Mouse (Mus musculus) c-Kit-positive CD71-positive TER-119-negative erythroid progenitor cells, embryonic 14.5 days (primary cell): ENCODE results near the gene Col3a1.

Source experiments
- DNase-seq: peaks from one replicate; pipeline ENCODE4 v3.0.0-alpha.2; 2013; ENCODE audit warnings: low read depth

Col3a1 gene

GRCm38 (mm10) chr1:45311388-45311787, at the start of gene Col3a1:
TSS of gene Col3a1 (plus strand) at chr1:45311538.
- no peak for DNase-seq

- DNase-seq = no peak
Measured at GRCm38 (mm10) chr1:45269421-45269820, 41.9 kb upstream of the Col3a1 start.

DNA sequence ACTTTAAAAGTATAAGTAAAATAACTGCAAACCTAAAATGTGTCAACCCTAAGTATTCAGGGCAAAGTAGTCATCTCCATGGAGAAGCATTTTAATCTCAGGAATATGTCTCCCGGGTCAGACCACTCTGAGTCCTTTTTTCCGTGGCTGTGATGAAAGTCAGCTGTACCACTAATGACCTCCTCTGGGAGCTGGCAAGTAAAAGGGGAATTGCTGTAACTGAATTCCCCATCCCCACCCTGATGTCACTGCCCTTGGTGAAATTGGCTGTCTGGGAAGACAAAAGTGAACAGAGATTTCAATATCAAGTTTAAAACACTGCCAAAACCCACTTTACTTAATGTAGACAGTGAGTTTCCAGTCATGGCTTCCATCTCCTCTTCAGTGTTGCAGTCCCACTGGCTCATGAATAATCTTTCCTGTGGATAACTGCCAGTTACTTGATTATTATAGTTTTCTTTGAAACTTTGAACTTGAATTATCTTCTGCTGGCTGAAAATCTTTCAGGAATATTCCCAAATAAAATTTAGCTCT, 35.3 kb upstream of the Col3a1 start:
- DNase-seq = no peak

DNA sequence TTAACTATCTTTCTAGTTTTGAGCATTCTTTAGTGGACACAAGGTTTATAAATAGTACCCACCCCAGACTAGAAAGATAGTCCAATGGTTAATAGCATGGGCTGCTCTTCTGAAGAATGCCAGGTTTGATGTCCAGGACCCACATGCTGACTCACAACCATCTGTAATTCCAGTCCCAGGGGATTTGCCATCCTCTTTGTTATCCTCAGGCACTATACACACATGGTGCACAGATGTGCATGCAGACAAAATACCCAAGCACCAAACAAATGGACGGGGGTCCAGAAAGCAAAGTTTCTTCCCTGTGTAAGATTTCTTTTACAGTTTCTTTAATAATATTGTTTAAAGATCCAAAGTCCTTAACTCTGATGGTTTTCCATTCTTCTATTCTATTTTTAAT, 23.4 kb upstream of the Col3a1 start:
- no peak for DNase-seq

- DNase-seq = no peak
Measured at GRCm38 (mm10) chr1:45290037-45290436, 21.3 kb upstream of the Col3a1 start.

DNA sequence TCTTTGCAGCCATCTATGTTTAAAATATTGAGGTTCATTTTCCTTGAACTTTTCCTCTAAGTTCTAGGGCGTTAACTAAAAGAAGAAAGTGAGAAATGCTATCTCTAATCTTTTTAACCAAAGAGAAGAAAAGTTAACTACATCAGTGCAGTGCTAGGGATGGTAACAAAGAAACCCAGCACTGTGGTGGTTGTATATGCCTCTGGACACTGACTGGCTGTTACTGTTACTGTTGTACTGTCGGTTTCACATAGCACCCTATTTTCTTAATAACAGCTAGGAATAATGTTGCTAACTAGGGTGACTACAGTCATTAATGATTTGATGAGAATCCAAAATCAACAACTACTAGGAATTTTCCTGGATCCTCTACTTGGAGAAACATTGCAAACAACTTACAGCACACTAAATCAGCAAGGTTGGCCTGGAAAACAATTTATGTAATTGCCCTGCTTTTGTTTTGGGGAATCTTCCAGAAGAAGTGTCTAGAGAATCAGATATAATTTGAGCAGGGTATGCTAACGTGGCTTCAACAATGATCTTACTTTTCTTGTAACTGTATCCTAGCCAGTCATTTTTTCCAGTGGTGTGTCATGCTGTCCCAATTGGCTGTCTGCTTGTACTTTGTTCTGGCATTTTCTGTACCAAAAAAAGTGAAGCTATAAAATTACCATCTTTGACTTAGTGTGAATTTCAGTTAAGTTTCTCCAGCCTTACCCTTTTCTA, 11.8 kb upstream of the Col3a1 start:
- no peak for DNase-seq

DNA sequence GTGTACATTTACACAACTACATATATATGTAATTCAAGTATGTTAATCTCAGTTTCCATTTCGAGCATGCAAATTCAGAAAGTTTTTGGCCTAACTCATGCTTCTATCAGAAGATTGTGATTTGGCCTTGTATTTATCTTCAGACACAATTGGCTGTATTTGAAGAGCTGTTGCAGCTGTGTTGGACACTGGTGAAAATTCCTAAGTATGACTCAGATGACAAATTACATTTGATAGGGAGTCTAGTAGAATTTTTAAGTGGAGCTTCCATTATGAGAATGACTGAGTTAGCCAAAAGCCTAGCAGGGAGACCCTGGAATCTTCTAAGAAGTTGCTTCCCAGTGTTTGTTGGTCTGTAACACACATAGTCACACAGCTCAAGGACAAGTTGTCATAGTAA, 7.1 kb upstream of the Col3a1 start:
- no peak for DNase-seq

DNA sequence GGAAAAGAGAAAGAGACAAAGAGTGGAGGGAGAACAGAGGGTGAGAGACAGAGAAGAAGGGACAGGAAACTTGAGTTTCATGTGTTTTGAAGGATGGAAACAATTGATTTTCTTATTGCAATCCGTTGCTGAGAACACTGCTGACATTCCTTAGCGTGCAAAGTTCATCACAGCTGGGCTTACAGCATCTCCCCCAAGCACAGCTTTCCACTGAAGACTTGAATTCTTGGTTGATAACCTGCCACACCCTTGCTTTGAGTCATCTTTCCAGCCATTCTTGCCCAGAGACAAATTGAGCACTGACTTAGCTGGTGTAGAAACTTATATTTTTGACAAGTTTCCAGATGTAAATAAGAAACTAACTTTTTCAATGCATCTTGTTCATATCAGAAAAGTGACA, 2.3 kb upstream of the Col3a1 start:
- no peak for DNase-seq

GRCm38 (mm10) chr1:45311962-45312361, 624 bp downstream of the Col3a1 start:
- no peak for DNase-seq

GRCm38 (mm10) chr1:45312870-45313269, 1.5 kb downstream of the Col3a1 start:
- no peak for DNase-seq

GRCm38 (mm10) chr1:45313696-45314295, 2.5 kb downstream of the Col3a1 start:
- DNase-seq = peak; percentile 1

GRCm38 (mm10) chr1:45315767-45316528, 4.6 kb downstream of the Col3a1 start:
- DNase-seq = no peak

DNA sequence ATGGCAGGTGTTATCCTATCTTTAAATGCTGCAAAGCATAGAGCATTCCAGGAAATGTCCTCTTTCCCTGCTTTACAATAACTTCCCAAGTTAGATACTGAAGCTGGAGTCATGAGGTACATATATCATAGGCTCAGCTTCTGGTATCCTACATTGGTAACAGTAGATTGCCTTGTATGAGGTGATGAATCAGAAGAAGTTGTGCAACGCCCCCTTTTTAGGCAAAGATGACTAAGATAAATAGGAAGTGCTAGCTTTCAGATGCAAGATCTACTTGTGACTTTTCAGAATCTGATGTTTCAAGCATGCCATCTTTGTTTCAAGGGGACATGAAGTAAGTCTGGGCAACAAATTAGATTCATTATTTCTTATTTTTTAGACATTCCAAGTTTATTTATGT, 6.9 kb downstream of the Col3a1 start:
- DNase-seq = no peak

DNA sequence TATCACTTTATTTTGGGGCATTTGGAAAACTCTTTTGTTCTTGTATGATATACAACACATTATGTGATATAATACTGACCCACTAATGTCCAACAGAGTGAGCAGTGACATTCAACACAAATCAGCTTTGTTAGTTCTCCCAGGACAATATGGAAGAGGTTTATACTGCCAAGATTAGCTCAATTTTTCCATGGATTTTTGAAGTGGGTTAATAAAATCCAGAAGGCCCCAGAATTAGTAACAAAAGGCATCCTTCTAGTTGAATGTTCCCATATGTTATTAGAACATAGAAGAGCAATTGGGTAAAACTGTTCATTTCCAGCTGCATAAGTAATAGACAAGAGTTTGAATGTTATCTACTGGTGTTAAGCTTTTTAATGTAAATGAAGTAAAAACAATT, 9.5 kb downstream of the Col3a1 start:
- no peak for DNase-seq

DNA sequence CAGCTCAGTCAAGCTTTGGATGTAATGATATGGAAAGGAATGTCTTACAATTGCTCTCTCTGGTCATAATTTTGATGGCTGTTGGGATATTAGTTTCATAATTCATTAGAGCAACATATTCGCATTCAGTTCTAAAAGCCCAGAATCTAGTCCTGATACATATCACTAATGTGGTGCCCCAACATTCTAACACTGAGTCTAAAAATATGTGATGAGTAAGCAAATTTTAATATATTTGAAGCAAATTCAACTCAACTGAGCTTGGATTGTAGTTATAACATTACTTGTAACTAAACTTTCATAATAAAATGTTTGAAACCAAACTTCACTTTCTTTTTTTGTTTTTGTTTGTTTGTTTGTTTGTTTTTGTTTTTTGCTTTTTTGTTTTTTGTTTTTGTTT, 17.8 kb downstream of the Col3a1 start:
- no peak for DNase-seq

DNA sequence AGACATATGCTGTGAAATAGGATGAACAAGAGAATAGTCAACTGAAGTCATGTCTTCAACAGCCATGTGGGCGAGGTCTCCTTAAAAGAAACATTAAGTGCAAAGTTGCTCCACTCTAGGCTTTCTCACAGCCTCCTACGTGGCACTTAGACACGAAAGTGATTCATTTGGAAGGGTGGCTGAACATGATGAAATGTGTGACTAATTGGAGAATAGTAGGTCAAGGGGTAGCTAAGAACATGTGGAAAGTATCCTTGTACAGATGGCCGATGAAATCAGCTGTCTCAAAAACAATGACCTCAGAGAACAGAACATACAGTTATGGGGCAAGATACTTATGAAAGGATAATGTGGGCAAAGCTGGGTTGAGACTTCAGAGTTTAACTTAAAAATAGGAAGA, 44.6 kb downstream of the Col3a1 start:
- DNase-seq = no peak

GRCm38 (mm10) chr1:45358020-45358419, 46.7 kb downstream of the Col3a1 start:
- no peak for DNase-seq

- DNase-seq = no peak
Measured at GRCm38 (mm10) chr1:45359147-45359546, 47.8 kb downstream of the Col3a1 start.

DNA sequence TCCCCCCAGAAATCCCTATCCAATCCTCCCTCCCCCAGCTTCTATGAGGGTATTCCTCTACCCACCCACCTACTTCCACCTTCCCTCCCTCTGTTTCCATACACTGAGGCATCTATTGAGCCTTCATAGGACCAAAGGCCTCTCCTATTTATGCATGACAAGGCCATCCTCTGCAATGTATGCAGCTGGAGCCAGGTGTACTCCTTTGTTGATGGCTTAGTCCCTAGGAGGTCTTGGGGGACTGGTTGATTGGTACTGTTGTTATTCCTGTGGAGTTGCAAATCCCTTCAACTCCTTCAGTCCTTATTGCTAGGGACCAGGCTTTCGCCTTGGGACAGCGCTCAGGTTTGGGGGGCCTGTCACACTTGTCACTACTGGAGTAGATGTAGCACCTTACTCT, 48.3 kb downstream of the Col3a1 start:
- DNase-seq = no peak

DNA sequence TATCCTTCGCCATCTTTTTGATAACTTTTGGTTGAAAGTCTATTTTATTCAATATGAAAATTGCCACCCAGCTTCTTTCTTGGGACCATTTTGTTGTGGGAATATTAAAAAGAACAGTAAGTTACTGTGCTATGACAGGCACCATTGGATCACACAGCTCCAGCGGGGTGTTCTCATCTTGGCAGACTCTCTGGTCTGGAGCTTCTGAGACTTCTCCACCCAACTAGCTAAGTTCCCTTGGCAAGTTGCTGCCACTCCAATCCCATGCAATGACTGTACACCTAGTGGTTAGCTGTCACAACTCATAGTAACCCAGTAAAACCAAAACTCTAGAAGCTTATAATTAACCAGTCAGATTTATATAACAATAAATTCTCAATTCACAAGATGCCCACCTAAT, 51.9 kb downstream of the Col3a1 start:
- no peak for DNase-seq

DNA sequence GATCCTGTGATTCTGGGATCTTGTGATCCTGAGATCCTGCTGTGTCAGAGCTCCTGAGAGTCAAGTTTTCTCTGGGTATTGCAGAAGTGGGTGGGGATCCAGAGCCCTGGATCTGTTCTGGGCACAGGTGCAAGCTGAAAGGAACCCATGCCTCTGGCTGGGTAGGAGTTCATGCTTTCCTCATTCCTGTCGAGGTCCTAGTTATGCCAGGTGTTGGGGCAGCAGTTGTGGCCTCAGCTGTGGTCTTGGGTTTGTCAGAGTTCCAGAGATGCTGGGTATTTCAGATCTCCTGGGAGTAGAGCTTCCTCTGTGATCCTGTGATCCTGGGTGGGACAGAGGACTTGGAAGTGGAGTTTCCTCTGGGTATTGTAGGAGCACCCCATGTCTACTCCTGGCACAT, 54.1 kb downstream of the Col3a1 start:
- no peak for DNase-seq

- no peak for DNase-seq
Measured at GRCm38 (mm10) chr1:45379992-45380690, 68.8 kb downstream of the Col3a1 start.
